Mouse (Mus musculus): Measurements from ENCODE around the gene Dmbx1.

- TF ChIP-seq GATA1 (IDR thresholded peaks at IDR 0.05; ENCODE audit: low read length) (no peak), TAL1 (IDR thresholded peaks at IDR 0.05; ENCODE audit: low read length) (no peak)
Measured at GRCm38 (mm10) chr4:115953559-115953958, 13.8 kb upstream of the Dmbx1 start.

Data from erythroblast, embryonic 14.5 days (primary cell).